Mouse (Mus musculus): ENCODE results near the gene Adgrb3. TPM values are rescaled to one million over a fixed set of nuclear protein-coding genes. Genes with fewer than 3 reads are reported as not detected.

Adgrb3 gene
- total RNA-seq, 4 experiments from 2014 or later: 0.70 to 1.9 (median 1.4) TPM

DNA sequence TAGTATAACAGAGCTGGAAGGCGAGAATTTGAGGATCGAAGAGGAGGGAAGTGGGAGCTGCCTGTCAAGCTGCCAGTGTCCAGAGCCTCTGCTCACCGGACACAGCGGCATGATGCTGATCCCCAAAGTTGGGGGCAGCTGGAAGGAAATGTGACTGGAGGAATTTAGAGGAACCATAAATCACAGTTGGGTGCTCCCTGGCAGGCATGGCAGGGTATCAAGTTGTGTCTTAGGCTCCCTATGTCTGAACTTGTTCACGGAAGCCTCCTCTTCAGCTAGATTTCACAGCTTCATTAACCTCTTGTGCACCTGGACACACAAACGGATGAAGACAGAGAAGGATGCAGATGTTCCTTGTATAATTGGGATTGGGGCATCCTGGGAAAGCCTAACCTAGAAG lies 722.8 kb downstream of the Adgrb3 start:
- DNase-seq: no peak

DNA sequence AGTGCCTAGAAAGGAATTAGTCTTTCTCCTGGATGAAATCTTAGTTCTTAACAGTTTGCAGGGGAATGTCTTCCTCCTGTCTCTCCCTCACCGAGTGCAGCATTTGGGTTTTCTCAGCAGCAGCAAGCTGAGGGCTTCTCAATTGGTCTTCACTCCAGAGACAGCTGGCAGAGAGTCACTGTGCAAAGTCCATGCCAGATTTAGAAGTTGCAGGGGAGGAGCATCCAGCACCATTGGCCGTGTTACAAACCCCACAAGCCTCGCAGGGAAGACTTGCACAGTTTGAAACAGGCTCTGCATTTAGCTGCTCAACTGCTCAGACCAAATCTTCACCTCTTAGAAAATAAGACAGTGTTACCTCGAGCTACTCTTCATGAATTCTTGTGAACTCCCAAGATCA lies 724.1 kb downstream of the Adgrb3 start:
- no peak for DNase-seq

DNA sequence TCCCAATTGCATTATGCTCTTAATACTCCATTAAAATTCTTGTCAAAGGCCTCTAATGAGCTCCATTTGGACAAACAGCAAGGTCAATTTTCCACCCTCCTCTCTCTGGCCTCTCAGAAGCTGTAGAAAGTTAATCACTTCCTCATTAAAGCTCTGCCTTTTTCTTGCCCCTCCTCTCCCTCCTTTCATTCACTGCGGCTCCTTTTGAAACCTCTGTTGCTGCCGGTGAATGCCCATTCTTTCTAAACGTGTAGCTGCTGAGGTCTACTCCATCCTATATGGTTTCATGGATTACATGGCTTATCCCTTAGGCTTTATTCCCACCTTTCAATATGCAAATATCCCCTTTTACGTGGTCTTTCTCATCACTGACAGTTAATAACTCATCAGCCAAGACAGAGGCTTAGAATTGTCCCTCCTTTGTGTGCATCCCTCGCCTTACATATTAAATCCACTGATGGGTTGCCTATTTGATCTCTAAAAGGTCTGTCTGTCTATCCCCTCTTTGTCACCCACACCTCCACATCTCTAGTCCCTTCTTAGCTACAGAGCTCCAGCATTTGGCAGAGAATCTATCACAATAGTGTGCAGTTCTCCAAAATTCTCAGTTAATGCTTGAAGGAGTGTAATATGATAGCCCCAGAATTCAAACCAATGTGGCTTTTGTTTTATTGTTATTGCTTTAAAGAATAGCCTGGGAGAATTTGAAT lies 741.3 kb downstream of the Adgrb3 start:
- no peak for DNase-seq

DNA sequence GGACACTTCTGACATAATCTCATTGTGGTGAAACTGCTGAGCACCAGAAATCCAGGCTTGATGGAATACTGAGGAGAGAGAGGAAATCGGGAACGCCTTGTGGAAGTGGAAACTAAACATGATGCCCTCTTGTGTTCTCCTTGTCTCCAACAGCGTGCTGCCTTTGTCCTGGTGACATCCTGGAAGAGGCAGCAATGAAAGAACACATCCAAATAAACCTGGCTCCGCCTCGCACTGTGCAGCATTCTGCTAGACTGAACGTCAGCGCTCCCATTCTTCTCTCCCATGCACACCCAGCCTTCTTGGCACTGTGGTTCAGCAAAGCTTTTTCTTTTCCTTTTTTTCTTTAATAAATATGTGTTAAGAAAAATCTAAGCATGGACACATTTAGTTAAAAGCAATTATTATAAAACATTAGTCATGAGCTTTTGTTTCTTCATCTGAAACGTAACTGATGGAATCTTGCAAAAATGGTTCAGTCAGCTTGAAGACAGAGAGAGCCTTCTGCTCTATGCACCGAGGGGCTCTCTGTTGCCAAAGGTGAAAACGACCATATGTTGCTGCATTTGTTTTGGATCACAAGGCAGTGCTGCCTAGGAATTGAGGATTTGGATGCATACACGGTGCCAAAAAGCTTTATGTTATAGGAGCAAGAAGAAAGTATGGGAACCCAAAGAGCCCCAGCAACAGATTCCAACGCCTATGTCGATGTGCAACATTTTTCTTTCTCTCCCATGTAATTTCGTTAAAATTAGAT lies 743.7 kb downstream of the Adgrb3 start:
- DNase-seq: no peak

DNA sequence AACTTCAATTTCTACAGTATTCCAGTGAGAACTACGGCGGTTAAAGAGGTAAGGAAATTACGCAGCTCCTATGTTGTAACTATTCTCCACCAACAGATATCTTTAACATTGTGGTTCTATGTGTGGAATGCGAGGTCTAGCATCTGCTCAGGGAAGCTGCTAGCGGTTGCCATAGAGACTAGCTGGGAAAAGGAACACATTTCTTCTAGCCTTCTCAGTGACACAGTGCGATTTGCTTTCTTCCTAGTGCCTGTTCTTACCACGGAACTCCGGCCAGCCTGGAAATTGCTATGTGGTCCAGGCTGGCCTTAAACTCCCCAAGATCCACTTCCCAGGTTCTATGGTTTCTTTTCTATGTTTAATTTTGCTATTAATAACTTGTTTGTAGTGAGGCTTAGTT lies 747.1 kb downstream of the Adgrb3 start:
- DNase-seq: no peak

DNA sequence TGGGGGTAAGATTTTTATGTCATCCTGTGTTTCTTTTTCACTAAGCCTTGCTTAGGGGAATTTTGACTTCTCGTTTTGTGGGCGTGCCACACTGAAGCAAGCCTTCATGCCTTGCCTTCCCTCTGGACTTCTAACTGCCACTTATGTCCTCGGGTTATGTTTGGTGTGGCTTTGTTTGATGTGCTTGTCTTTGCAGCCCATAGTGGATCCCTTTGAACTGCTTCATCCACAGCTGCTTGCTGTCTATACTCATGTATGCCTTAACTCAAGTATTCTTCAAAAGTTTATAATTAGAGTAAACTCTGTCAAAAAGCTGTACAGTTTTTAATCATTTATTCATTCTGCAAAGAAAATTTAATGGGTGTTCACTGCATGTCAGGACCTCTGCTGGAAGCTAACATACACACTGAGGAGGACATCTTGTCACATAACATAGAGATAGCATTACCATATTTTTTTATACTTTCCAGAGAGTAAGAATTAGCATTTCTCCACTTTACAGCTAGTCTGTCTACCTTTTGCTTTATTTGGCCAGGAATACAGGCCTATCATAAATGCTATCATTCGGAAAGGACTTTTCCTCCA lies 748.1 kb downstream of the Adgrb3 start:
- no peak for DNase-seq

DNA sequence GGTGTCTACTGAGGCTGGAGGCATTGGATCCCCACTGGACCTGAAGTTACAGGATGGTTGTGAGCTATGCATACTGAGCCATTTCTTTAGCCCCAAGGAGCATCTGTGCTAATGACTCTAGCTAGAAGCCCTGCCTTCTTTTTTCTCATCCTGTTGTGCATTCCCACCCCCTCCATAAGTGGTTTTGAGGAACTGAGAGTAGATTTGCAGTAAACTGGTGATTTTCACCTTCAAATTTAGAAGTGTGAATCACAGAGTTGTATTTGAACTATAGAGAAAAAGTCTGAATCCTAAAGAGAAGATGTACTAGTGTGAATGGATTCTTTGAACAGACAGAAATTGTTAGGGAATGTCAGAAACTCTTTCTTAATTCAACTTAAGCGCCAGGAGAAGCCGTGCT lies 750.1 kb downstream of the Adgrb3 start:
- no peak for DNase-seq

DNA sequence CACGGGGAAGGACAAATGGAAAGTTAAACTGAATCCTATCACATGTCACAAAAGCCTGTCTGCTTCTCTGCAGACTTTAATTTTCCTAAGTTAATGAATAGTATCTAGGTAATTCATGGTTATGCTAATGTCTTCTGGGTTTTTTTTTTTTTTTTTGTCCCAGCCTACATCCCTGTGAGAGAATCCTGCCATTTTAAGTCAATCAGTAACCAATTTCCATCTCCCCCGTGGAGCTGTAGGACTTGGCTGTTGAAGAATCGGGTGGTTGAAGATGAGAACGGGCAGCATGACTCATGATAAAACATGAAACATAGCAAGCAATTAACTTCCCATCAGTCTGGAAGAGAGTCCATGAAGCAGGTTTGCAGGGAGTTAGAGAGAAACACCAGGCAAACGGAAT lies 753.6 kb downstream of the Adgrb3 start:
- no peak for DNase-seq

DNA sequence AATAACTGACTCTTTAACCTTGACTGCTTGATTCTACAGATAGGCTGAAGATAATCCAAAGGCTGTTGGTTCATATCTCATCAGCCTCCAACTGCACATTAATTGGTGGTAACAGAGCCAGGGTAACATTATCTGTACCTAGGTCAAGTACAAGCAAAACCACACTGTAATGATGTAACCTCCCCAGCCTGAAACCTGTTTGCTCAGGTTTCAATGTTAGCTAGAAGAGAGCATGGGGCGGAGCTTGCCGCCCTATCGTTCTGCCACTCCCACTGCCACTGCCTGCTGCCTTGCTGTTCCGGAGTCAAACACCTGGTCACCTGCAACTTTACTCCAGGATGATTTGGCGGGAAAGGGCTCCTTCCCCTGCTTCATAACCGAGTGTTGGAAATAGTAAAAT lies 765.5 kb downstream of the Adgrb3 start:
- no peak for DNase-seq

DNA sequence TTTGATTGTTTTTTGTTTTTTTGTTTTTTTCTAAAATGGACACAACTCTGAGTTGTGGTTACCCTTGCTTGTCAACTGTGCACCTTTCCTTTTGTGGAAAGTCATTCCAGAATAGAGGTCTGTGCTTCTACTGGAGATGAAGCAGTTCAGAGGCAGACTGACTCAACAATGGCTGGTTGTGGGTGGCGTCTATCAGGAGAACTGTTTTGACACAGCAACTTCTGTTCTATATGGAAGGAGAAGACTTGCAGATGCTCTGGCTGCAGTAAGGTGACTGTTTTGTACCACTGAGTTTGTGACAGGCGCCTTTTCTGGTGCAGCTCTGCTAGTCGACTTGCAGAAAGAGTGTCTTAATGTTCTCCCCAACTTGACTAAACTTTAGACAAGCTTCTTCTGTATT lies 768.6 kb downstream of the Adgrb3 start:
- DNase-seq: no peak

DNA sequence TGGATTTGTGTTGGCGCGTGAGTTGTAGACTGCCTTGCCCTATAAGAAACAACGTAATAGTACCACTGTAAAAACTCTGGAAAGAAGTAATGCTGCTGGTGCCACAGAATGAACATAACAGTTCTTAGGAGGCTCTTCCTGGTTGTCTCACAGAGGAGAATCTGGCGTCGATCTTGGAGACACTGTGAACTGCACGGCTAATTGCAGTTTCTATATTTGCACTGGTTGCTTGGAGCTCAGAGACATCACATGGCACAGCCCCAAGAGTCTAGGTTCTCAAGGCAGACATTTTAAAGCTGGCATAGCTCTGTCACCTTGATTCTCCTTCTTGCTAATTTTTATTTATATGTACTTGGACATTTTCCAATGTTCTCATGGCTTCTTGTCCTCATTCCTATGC lies 769.3 kb downstream of the Adgrb3 start:
- no peak for DNase-seq

DNA sequence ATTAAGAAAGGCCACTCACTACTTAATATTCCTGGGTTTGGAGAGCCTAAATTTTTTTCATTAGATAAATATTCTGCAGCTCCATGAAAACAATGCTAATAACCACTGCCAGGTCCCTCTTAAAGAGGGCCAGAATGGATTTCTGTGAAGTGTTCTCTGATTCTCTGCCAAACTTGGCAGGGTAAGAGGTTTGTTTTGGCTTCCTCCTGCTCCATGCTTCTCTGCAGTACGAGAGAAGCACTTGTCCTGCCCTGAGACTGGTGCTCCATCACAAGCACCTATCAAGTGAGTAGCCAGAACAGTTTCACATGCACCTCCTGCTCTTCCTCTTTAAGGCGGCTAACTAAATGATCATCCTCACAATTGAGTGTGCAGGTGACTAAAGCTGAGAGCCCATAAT lies 771.9 kb downstream of the Adgrb3 start:
- no peak for DNase-seq

DNA sequence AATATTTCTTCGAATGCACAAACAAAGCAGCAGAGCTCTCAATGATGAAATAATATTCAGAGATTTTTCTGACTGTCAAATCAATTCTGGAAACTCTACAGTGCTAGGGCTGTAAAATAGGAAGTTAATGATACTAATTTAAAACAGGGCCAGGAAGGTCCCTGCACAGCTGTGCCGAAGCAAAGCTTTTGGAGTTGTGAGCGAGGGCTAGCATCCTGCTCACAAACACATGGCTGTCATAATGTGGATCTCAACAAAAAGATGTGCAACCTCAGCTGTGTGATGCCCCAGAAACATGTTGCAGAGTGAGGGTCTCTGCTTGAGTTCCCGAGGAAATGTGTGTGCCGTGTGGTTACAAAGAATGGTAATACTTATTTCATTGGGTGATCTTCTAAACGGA lies 772.3 kb downstream of the Adgrb3 start:
- no peak for DNase-seq

DNA sequence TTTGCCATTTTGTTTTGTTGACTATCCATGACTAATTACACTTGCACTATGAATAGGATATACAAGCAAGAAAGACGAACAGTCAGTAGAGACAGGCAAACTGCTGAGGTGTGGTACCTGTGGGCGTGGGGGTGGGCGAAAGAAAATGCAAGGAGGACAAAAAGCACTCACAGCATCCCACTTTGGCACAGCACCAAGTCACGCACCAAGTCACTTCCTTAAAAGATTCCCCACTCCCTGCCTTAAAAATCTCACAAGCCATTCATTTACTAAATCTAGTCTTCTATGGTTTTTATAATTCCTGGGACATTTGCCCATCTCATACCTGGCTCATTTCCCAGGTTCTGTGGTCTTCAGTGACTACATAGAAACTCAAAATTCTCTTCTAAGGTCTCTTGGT lies 787.4 kb downstream of the Adgrb3 start:
- DNase-seq: no peak

DNA sequence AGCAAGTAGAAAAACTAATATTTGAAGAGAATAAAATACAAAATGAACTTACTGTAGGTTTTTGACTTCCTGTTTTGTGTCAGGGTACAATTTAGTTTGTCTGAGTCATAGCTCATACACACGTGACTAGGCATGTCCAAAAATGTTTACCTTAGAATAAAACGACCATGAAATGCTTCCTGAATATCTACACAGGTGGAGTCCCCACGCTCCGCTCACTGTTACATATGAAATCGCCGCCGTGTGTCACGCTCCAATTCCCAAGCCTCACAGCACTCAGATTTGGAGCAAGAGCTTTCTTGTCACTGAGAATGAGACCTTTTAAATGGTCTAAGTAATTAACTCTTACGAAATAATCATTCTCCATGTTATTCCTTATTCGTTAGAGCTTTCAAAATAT lies 795.3 kb downstream of the Adgrb3 start:
- DNase-seq: no peak

DNA sequence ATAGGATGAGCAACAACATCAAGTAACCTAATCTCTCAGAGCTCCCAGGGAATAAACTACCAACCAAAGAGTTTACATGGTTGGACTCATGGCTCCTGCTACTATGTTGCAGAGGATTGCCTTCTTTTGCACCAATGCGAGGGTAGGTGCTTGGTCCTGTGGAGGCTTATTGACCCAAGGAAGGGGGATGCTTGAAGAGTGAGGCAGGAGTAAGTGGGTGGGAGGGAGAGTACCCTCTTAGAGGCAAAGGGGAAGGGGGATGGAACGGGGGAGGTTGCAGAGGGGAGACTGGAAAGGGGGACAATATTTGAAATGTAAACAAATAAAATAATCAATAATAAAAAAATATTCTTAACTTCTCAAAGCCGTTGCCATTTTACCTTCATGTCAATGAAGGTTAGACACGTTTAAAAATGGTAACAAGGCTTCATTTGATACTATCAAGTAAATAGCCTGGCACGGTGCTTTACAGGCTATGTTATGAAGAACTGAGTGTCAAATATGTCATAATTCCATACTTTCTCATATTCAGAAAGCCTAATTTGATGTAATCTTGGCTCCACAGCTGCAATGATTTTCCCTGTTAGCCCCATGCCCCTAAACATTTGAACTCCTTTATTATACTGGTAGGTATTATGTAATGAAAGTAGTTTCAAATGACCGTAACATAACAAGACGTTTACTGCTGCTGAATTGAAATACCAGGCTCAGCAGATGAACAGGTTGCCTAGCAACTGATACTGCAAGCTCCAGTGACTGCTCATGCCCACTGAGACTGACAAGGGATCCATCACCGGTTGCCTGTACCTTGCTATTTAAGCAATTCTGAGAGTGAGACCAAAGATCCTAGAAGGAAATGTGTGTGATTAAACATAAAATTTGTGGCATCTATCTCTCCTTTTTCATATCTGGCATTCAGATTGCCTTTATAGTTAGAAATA lies 796.1 kb downstream of the Adgrb3 start:
- DNase-seq: no peak

DNA sequence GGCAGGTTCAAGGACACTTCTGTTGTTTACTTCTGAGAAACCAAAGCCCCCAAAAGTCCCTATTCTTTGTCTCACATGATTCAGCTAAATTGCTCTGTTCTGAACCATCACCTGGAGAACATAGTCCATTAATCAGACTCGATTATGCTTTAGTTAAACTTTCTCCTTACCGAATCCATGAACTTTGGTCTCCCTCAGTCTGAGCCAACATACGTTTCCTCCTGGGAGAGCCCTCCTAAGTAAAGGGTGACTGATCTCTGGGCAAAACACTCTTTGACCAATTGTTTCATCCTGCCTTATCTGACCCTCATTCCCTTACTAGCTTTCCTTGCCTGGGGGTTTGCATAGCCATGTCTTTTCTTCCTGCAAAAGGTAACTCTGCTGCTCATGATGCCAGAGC lies 806.4 kb downstream of the Adgrb3 start:
- DNase-seq: no peak

DNA sequence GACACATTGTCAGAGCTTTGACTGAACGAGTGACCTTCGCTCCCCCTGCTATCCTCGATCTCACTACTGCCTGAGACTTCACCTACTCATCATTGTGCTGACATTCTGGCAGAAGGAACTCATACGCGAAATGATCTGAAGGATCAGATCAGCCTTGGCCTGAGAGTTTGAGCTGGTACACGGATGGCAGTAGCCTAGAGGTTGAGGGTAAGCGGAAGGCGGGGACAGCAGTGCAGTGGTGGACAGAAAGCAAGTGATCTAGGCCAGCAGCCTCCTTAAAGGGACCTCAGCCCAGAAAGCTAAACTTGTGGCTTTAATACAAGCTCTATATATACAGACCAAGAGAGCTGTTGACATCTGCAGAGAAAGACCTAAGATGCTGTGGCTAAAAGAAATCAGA lies 811.7 kb downstream of the Adgrb3 start:
- peak; percentile 39 for DNase-seq
